Comparison of ENCODE assay signal across 8 mouse cellular contexts in the genomic region with DNA sequence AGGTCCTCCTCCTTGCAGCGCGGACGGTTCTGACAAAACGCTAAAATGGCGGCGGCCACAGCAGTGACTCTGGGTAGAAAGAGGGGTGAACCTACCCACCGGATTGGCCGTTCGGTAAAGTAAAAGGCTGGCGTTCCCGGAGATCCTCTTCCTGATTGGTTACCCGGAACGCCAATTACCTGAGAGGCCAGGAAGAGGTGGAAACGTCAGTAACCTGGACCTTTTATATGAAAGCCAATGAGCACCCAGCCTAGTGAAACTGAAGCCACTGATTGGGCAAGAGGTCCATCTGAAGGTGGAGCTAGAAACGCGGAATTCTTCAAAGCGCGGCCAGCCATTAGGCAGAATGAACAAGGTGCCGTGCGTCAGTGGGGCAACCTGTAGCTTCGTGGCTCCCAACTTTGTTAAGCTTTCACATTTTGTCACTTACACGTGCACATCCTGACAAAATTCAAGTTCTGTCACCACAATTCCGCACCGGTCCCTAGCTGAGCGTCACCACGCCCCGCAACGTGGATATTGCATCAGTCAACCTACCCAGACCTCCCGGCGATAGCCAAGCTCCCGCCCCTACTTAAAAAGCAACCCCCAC. TPM values are rescaled to one million over a fixed set of nuclear protein-coding genes. Genes with fewer than 3 reads are reported as not detected.
DNase-seq lines count a peak whose midpoint lies in the region; ATAC-seq and TF ChIP-seq lines count a peak whose summit lies in the region.

A gene (minus strand): TSS at position 71 of the 592 bp plus-strand sequence.

- intact Hi-C loops in heart, adult 2 months (cut with DNase I): loop anchor here (2.0 to 5.0 kb wide), 2 partner anchors 15 to 37 kb away; a partner anchor contains a TSS

- TF ChIP-seq EP300 in heart, adult 2 months (IDR thresholded peaks at IDR 0.05; ENCODE audit: insufficient read depth, low read depth, low read length): no peak

- H3K79me2 ChIP-seq in heart, adult 2 months (replicated peaks; ENCODE audit: control insufficient read depth, insufficient read depth, low read length): peaks cover 8% of the 10 kb centered on the region

- H3K36me3 ChIP-seq in embryonic facial prominence, embryonic 14.5 days (ENCODE audit: control insufficient read depth, insufficient read depth, low read length): peaks cover 48% of the 10 kb centered on the region
- H3K36me3 ChIP-seq in heart, adult 2 months (ENCODE audit: control insufficient read depth, insufficient read depth, low read length): peaks cover 27% of the 10 kb centered on the region
- H3K36me3 ChIP-seq in limb, embryonic 13.5 days: peaks cover 51% of the 10 kb centered on the region
- no peaks in the 10 kb centered on the region; the same call in 1 of the 2 replicates for H3K36me3 ChIP-seq in midbrain, embryonic 16.5 days (ENCODE audit: control insufficient read depth, insufficient read depth, low read length)

- TF ChIP-seq POLR2A in heart, adult 2 months (IDR thresholded peaks at IDR 0.05; ENCODE audit: insufficient read depth, low read depth, low read length): peak; percentile 86; the same call in 1 of the 2 replicates

- peak; percentile 100 for DNase-seq in 3T3-L1 (ENCODE audit: low read depth, low spot score)
- peak; percentile 74 to 91 for DNase-seq in adrenal gland, postnatal 4 days (ENCODE audit: low spot score in 2 of 2)
- peak; percentile 99 for DNase-seq in embryonic facial prominence, embryonic 14.5 days (ENCODE audit: low spot score)
- DNase-seq in heart, adult 2 months: peak; percentile 93 to 98
- peak; percentile 99 for DNase-seq in kidney, adult 8-10 months
- peak; percentile 94 to 97 for DNase-seq in spleen, postnatal 10 days (ENCODE audit: low spot score in 2 of 2)

- H3K9ac ChIP-seq in embryonic facial prominence, embryonic 14.5 days (ENCODE audit: low read depth, low read length): peak within 1 kb of the TSS; percentile 78
- H3K9ac ChIP-seq in heart, adult 2 months (ENCODE audit: low read depth, low read length): peak within 1 kb of the TSS; percentile 60
- H3K9ac ChIP-seq in limb, embryonic 13.5 days: peak within 1 kb of the TSS; percentile 73
- H3K9ac ChIP-seq in midbrain, embryonic 16.5 days (ENCODE audit: low read depth, low read length): peak within 1 kb of the TSS; percentile 70

- peak within 1 kb of the TSS; percentile 83 for H3K4me2 ChIP-seq in embryonic facial prominence, embryonic 14.5 days (ENCODE audit: low read depth, low read length)
- H3K4me2 ChIP-seq in limb, embryonic 13.5 days (replicated peaks): peak within 1 kb of the TSS; percentile 86
- H3K4me2 ChIP-seq in midbrain, embryonic 16.5 days (ENCODE audit: low read length): peak within 1 kb of the TSS; percentile 90

- WGBS in embryonic facial prominence, embryonic 14.5 days: under 1% methylated on average over 30 of the region's 31 CpGs
- WGBS in heart, adult 2 months: under 1% methylated on average over 31 of the region's 31 CpGs
- WGBS in limb, embryonic 13.5 days: under 1% methylated on average over 31 of the region's 31 CpGs
- WGBS in midbrain, embryonic 16.5 days: under 1% methylated on average over 31 of the region's 31 CpGs

- H3K4me3 ChIP-seq in embryonic facial prominence, embryonic 14.5 days (ENCODE audit: low read depth, low read length): peak within 1 kb of the TSS; percentile 72
- H3K4me3 ChIP-seq in heart, adult 2 months: peak within 1 kb of the TSS; percentile 97
- peak within 1 kb of the TSS; percentile 67 for H3K4me3 ChIP-seq in limb, embryonic 13.5 days
- peak within 1 kb of the TSS; percentile 58 for H3K4me3 ChIP-seq in midbrain, embryonic 16.5 days (ENCODE audit: low read depth, low read length)

- no peaks in the 10 kb centered on the region for H3K9me3 ChIP-seq in embryonic facial prominence, embryonic 14.5 days (ENCODE audit: control insufficient read depth, low read length)
- H3K9me3 ChIP-seq in limb, embryonic 13.5 days: no peaks in the 10 kb centered on the region
- no peaks in the 10 kb centered on the region for H3K9me3 ChIP-seq in midbrain, embryonic 16.5 days (replicated peaks; ENCODE audit: control insufficient read depth, low read length, poor library complexity, severe bottlenecking)

- no peaks in the 10 kb centered on the region for H3K27me3 ChIP-seq in embryonic facial prominence, embryonic 14.5 days (replicated peaks; ENCODE audit: control insufficient read depth, insufficient read depth, low read length)
- H3K27me3 ChIP-seq in heart, adult 2 months (ENCODE audit: control insufficient read depth, insufficient read depth, low read length): no peaks in the 10 kb centered on the region
- H3K27me3 ChIP-seq in limb, embryonic 13.5 days: no peaks in the 10 kb centered on the region
- H3K27me3 ChIP-seq in midbrain, embryonic 16.5 days (ENCODE audit: control insufficient read depth, insufficient read depth, low read depth, low read length): no peaks in the 10 kb centered on the region

- H3K4me1 ChIP-seq in embryonic facial prominence, embryonic 14.5 days (ENCODE audit: control insufficient read depth, insufficient read depth, low read length): peaks cover 23% of the 10 kb centered on the region
- peaks cover 4% of the 10 kb centered on the region for H3K4me1 ChIP-seq in heart, adult 2 months (ENCODE audit: control insufficient read depth, insufficient read depth, low read length)
- H3K4me1 ChIP-seq in limb, embryonic 13.5 days: peaks cover 44% of the 10 kb centered on the region
- H3K4me1 ChIP-seq in midbrain, embryonic 16.5 days (ENCODE audit: control insufficient read depth, insufficient read depth, low read length): peaks cover 41% of the 10 kb centered on the region

- ATAC-seq in embryonic facial prominence, embryonic 14.5 days (ENCODE audit: low read depth): peak; percentile 98
- peak; percentile 98 for ATAC-seq in limb, embryonic 13.5 days (ENCODE audit: low FRiP score, low read depth)
- peak; percentile 98 for ATAC-seq in midbrain, embryonic 16.5 days

- H3K27ac ChIP-seq in embryonic facial prominence, embryonic 14.5 days (replicated peaks; ENCODE audit: low read depth, low read length): peak within 1 kb of the TSS; percentile 81
- H3K27ac ChIP-seq in heart, adult 2 months: peak within 1 kb of the TSS; percentile 84
- H3K27ac ChIP-seq in limb, embryonic 13.5 days: peak within 1 kb of the TSS; percentile 59; the same call in 1 of the 2 replicates
- H3K27ac ChIP-seq in midbrain, embryonic 16.5 days (ENCODE audit: low read length): peak within 1 kb of the TSS; percentile 78

- no peak for TF ChIP-seq CTCF in heart, adult 2 months (IDR thresholded peaks at IDR 0.05)

RNA-seq across cellular contexts. Expression of the gene that starts here (rescaled TPM):
- total RNA-seq in adrenal gland, postnatal 4 days (2021): 10 to 100 TPM; 65.4 to 65.7 TPM
- polyA plus RNA-seq in embryonic facial prominence, embryonic 14.5 days (2014; fragmentation: Nextera tagmentation; extraction: Ambion mirVana): 68.6 and 72.0 TPM in 2 replicates
- total RNA-seq in heart, adult 2 months (2021): 10 to 100 TPM; 39.4 to 46.3 TPM
- 39.2 and 63.1 TPM in 2 replicates for polyA plus RNA-seq in heart, adult 2 months (2012; rRNA removed)
- 81.7 and 87.7 TPM in 2 replicates for polyA plus RNA-seq in limb, embryonic 13.5 days (2015; fragmentation: Nextera tagmentation; extraction: Ambion mirVana)
- polyA plus RNA-seq in midbrain, embryonic 16.5 days (2015; fragmentation: Nextera tagmentation; extraction: Ambion mirVana): 78.8 and 87.2 TPM in 2 replicates

Comparison
In these comparisons a context has a peak if more than half of its experiments do, and no peak if none do; other contexts are left out.
1. Peak in every context shown above with its lines: DNase-seq, ATAC-seq, H3K4me3 ChIP-seq and H3K27ac ChIP-seq.